Mouse (Mus musculus): ENCODE results near the gene Midn.

DNA sequence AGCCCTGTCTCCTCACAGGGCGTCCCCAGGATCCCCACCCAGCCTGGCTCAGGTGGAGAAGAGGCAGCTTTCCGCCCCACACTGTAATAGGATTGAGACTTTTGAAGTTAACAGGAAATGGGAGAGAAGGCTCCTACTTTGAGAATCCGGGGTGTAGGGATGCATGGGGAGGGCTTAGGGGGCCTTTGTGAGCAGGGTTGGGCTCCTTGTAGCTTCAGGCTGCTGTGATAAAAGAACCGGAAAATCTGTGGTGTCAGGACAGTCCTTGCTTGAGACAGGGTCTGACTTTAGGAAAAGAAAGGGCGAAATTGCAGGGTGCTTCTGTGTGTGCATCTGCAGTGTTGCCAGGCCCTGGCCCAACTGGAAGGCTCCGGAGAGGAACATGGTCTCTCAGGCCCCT lies 52.4 kb downstream of the Midn start:
- TF ChIP-seq CTCF (IDR thresholded peaks at IDR 0.05; ENCODE audit: low read depth, low read length) (no peak), POLR2A (IDR thresholded peaks at IDR 0.05; ENCODE audit: extremely low read depth, insufficient read depth, low read length) (no peak)

All from liver, adult 2 months (tissue).